Mouse (Mus musculus) left cerebral cortex, adult 9 months (tissue): ENCODE results near the gene Lipm.

Experiments used
- DNase-seq, 2 experiments: peaks; one replicate each; pipeline ENCODE4 v3.0.0; 2022; ENCODE audit warnings: low spot score in 2 of 2

Lipm gene

DNA sequence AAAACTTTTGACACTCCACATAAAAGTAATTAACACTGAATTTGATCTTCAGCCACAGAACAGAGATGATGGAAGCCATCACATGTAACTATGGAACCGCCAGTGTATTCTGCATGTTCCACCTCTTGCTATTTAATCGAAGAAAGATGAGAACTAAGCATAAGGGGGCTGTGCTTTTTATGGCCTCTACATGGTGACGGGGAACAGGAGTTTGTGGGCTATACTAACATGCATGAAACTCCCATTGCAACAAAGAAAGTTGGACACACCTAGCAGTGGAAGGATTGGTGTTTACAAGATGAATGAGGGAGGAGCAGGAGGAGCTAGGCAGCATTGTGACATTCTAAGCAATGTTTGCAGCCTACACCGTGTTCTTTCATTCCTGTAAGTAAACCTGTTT lies at the start of gene Lipm:
Lipm (plus strand) TSS at position 301 of the 400 bp plus-strand sequence.
- no peak for DNase-seq

DNA sequence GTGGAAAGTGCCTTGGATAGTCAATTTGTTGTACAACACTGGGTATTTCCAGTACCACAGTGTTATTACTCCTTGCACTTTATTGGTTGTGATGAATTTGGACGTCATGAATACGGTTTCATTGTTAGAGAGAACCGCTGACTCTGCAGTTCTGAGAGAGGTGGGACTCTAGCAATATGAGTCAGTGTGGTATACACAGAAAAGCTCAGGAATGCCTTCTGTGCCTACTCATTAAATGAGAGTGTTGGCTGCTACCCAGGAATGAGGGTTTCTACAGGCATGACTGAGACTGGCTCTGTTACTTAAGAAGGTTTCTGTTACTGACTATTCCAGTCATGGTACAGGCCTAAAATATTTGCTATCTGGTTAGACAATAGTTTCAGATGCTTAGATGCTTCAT lies 49.2 kb upstream of the Lipm start:
- DNase-seq = no peak

DNA sequence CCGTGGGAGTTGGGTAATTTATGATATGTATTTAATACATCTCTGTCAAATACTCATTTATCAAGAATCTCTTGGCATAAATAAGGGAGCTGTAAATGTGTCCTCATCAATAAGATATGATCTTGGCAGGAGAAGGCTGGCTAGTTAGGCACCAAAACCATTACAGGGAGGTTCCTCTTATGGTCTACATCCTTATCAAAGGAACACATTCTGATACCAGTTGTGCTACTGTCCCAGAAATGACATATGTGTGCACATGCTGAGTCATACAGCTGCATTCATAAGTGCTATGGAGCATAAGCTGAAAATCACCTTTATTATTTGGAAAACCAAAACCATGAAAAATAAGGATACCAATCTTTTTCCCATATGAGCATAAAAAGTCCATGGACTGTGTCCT lies 37.2 kb upstream of the Lipm start:
- DNase-seq = no peak

DNA sequence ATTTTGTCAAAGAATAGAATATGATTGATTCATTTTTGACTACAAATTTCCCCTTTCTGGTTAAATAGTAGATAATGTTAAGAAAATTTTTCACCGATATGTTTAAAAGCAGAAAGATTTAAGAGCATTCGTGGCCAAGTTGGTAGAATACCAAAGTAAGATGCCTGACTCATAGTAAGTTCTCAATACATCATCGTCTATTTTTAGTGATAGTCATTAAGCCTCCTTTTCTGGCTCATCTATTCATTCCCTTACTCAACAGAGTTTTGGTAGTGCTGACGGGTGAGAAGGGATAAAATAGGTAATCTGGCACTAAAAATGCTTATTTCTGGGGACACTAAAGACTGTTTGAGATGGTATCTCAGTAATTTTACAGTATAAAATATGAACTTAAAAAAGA lies 36.7 kb upstream of the Lipm start:
- DNase-seq = no peak

DNA sequence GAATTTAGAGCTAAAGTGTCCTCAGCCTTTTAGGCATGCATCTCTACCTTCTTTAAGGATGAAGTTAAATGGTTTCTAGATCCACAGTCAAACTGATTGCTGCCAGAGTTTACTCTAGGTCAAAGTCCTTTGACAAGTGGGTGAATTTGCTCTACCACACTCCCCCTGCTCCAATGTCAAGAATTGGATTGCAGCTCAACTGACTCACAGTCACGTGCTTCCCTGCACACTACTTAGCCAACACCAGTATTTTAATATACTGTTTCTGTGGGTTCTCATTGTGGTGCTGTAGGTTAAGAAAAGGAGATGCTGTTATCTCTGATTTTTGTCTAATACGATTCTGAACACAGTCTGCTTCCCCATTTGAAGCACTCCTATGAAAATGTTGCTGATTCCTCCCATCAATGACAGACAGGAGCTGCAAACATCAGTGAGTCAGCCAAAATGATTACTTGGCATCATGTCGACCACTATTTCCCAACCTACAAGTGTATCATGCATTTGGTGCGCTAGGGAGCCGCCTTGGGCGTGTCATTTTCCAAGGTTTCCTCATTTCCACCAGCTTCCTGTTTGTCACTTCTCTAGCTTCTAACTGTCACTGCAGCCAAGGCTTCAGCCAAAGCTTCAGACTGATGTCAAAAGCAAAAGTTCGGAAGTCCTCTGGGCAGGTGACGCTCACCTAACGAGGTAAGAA lies 33.8 kb upstream of the Lipm start, which contains the start of gene Lipn:
Lipn (plus strand) TSS at position 580 of the 694 bp plus-strand sequence.
- DNase-seq = no peak

DNA sequence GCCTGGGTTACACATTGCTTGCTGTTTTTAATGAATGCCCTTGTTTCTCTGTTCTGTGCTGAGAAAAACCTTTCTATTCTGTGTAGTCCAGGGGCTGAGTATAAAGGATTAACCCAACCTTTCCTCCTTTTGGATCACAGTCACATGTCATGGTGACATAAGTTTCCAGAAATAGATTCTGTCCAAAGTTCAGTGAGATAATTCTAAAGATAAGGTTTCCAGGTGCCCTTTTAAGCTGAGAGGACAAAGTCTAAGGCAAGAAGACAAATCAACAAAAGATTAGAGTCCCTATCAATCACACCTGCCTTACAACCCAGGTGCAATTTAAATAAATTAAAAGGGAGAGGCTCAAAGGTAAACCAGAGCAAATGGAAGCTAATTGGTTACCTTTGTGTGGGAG lies 26.5 kb upstream of the Lipm start:
- DNase-seq = no peak

DNA sequence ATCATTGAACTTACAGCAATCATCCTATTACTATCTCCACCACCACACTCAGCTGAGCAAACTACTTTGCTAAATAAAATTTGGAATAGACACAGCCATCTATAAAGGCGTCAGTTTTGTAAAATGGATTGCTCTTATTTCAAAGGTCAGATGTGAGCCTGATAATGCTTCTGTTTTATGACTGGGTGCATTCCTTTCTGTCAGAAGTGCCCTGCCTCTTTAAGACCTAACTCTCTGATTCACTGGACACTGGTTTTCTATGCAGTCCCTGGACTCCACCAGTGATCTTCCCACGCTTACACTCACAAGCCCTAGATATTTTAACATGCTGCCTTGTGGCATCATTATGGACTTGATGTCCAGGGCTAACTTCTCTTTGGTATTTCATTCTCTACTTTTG lies 22.6 kb upstream of the Lipm start:
- DNase-seq = no peak

DNA sequence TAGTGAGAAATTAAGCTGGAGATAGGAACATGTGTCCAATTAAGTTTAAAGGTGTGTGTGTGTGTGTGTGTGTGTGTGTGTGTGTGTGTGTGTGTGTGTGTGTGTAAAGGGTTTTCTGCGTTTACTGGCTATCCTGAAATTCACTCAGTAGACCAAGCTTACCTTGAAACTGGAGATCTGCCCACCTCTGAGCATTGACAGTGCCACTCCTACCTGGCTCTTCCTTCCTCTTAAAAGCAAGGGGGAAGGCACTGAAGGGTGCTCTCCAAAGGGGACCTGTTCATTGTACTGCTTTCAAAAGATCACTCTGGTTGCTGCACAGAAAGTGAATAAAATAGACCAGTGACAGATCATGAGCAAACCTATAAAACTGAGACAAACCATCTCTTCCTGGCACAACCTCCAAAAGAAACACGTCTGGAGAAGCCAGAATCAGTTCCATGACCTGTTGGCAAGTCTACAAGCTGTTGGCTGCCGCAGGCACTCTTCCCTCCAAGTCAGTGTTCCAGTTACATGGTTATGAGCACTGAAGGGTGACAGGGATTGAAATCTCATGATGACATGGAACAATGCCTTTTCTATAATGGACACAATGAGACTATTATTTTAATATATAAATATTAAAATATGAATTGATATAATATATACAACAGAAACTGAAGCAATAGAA lies 11.6 kb upstream of the Lipm start:
- no peak for DNase-seq

DNA sequence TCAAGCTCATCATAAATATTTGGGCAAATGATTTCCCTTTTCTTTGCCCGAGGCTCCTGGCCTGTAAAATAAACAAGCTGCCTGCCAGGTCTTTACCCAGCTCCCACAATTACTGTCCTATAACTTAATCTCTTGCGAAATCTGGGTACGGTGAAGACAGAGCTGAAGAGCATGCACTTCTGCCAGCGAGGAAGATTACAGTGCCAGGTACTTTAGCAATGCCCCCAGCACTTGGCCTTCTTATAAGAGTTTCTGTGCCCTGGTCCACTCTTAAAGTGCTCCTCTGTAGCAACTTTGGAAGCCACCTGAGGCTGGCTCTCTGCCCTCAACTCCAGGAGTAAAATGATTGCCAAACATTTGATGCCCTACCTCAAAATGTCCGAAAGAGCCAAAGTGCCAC lies 5.4 kb upstream of the Lipm start:
- no peak for DNase-seq

DNA sequence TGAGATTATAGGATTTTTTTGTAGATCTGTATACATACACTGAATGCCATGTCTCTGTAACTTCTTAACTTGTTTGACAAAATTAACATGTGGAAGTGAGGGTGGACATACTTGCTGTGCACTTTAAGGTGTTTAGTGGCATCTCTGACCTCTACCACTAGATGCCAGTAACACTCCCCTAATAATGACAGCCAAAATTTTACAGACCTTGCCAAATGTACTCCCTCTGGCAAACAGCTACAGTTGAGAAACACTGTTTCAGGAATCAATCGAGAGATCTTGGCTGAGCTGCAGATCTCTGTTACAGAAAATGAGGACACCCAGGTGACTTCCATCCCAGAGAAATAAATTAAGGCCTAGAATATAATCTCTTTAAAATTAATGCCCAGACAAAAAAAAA lies 4.5 kb upstream of the Lipm start:
- no peak for DNase-seq

DNA sequence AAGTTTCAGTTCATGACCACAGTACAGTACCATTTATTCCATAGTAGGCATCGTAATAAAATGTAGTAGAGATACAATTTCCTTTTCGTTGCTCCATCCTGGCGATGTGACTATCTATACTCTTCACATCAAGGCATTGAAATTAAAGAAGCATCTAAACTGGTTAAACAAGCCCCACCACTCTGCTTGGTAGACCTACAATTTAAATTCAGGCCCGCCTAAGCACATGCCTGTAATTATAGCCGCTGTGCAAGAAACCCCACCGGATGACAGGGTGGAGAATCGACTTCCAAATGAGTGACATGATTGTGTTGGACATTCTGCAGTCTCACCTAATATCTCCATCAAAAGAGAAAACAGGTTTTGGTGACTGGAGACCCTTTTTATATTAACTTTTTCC lies 1.2 kb downstream of the Lipm start:
- no peak for DNase-seq

DNA sequence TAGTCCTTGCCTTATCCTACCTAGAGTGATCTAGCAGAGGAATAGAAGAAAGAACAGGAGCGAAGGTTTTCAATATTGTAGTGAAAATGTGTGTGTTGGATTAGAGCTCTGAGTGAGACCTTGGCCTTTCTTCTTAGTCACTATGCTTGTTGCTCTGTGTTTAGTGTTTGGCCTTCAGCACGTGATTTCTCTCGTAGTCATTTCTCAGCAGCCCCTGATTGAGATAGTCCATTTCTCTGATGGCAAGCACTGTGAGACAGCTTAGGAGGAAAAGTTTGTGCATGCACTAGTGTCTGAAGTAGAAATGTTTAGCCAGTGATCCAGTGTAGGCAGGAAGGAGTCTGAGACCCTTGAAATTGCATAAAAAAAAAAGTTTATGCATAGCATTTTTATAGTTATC lies 4.1 kb downstream of the Lipm start:
- DNase-seq = no peak

DNA sequence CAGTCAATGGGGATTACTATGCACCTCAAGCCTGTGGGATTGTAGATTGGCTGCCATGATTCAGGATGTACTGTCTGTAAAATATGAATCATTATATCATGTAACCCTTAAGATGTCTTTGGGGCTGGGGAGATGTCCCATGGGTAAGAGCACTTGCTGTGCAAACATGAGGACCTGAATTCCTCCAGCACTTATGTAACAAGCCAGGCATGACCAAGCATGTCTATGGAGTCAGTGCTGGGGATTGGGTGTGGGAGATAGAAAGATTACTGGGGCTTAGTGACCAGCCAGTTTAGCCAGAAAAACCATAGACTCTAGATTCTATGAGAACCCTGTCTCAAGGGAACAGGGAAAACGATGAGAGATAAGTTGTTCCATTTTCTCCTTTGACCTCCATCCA lies 18.4 kb downstream of the Lipm start:
- no peak for DNase-seq

DNA sequence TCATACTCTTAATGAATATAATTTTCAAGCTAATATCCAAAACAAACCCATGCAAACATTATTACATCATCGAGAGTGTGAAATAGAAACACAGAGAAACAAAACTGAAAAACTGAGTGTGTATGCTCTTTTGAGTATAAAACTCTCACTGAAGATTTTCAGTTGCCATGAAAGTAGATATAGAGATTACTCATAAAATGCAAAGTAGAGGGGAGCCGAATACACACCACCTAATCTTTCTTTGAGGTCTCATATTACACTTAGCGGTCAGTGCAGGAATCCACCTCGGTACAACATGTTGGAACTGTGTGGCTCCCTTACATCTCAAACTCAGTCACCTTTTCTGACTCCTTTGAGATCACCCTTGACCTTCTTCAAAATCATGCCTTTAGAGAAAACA lies 18.9 kb downstream of the Lipm start:
- no peak for DNase-seq

DNA sequence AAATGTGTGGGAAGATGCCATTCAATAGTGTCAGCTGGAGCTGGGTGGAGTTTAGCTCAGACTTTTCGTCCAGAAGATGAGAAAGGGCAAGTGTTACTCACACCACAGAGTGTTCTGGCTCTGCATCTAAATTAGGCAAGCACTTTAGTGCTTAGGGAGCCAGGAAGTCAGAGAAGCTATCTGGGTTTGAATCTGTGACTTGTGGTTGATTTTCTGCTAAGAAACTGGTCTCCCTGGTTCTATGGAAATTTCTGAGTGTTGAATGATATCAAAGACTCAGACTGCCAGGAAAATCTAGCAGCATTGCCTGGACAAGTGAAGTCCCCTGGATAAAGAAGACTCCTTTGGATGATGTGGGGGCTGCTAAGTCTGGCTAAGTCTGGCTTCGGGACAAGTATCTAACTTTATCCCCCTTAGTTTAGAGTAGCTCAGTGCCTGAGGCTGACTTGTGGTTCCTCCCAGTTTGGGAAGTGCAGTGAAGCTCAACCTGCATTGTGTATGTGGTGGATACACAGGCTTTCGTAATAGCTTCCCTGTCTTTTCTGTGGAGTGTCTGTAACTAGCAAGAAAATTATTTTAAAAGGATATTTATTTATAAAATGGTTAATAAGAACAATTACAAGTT lies 19.5 kb downstream of the Lipm start:
- DNase-seq = no peak

DNA sequence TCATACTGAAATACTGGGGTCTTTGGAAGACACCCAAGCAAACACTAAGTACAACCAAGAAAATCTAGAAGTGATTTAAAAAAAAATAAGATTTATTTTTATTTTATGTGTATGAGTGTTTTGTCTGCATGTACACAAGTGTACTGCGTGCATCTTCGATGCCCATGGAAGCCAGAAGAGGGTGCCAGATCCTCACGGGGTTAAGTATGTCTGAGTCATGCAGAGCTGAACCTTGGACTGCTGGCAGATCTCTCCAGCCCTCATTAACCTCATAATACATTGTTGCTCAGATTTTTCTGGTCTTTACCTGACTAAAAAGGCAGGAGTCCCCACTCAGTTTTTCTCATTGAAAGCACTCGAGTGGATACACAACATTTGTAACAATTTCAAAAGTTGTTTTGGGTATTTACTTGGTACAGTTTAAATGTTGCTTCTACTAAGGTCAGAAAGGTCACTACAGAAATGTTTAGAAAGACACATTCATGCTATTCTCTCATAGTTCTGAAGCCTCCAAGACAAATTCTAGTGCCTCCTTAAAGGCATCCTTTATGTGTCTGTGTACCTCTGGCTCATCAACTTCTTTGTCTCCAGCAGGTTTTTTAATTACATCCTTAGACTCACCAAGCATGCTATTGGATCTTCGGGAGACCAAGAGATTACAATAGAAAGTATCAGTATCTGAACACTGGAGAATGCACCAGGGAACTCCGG lies 38.1 kb downstream of the Lipm start:
- no peak for DNase-seq

DNA sequence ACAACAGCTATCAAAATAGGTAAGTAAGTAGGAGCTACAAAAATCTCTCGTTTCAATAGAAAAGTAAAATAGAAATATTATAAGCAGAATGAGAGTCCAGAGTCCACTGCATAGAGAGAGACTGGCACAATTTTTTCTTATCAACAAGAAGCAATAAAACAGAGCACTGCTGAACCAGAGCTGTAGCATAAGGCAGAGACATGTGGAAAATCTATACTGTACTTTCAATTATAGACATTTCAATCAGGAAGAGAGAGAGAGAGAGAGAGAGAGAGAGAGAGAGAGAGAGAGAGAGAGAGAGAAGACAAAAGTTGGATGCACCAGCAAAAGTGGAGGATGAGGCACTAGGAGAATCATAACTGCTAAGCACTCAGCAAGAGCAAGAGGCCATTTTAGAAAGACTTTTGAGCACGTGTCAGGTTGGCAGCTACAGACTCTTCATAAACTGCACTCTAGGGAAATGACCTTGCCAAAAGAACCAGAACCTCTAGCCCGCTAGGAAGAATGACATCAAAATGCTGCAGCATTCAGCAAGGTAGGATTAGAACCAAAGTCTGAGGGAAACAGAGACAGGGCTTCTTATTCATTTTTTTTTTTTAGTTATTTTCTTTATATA lies 38.8 kb downstream of the Lipm start:
- DNase-seq = no peak

DNA sequence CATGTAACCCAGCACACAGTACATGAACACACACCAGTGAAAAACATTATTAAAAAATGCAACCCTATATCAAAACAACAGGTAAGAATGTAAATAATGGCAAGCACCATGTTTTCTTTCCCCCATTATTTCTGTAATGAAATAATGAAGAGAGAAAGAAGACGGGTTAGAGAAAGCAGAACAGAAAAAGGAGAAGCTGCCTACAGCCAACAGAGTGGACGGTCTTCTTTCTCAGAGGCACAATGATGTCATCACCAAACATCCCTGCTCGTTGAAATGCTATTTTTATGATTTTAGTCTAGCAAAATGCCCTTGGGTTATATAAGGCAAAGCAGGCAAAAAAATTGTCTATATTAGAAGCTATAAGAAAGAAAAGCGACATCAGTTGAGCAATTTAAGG lies 47.7 kb downstream of the Lipm start:
- DNase-seq = no peak

DNA sequence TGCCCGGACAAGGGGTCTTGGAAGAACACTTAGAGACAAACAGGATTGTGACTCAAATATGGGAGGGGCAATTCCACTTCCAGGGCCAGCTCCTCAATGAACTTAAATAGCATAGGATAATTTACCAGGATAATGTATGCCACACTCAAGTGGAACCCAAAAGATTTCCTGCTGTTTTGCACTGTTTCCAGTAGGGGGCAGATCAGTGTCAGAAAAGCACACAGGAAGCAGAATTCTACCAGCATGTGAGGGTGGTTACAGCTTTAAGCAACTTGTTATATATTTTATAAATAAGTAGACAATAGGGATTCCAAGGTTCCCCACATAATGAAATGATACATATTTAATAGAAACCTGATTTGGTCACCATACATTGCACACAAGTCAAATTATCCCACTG lies 51.2 kb downstream of the Lipm start:
- DNase-seq = peak in 1 of 2 experiments; percentile 11

DNA sequence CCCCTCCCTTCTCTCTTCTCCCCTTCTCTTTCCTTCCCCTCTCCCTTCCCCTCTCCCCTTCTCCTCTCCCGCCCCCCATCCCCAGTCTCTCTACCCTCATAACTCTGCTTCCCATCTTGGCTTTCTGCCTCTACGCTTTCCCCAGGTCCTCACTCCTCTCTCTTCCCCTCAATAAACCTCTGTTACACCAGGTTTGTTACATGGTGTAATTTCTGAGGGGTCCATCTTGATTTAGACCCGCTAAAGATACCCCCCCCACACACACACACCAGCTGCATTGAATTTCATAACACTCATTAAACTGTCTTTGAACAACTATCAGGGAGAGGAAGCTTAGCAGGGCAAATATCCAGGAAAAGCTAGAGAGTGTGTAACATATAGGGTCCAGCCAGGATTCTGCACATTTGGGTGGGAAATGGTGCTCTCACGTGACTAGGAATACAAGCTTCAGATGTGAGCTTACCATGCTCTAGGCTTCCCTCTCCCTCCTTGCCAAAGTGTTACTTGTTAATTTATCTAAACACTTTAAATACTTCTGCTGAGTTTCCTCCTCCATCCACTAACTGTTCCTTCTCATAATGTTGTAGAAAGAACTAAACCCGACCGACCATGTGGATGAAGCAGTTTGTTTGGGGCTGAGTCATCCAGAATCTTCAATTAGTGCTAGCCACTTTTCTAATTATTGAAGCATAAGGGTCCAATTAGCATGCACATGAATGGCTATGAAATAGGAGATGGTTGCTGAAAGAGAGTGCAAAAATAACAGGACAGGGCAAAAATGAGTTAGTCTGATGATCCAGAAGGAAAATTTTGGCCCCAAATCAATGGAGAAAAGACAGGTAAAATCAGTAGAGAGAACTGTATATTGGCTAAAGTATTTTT lies 52.8 kb downstream of the Lipm start:
- no peak for DNase-seq

DNA sequence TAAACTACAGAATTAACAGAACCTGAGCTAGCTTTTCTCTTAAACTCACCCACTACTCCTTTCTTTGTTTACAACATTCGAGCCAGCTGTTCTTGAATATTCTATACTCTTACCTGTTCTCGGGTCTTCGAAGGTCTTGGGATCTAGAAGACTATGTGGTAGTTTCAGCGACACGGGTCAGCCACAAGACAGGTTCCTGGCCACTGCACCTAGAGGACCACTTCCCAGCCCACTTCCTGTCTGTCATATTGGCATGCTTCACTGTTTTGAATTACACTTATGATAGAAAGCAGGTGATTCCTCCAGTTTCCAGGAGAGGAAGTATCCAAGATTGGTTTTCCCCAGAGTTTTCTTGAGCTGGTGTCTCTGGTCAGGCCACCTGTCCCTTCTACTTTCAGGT lies 62.0 kb downstream of the Lipm start:
- DNase-seq = no peak
